In genomic region chr12:50712615-50713014, GRCm38 (mm10) we compare ENCODE assay signal across 19 mouse cellular contexts.
DNase-seq lines count a peak whose midpoint lies in the region; ATAC-seq lines count a peak whose summit lies in the region.
"Had no signal": no experiment of that assay in that cellular context is flagged by ENCODE, and none has a peak within 500 bp of the region (broad histone marks: within the 10 kb centered on the region; RNA-seq: fewer than 3 reads in every experiment).

No protein-coding gene starts in this region.

- H3K27me3 ChIP-seq in forebrain, embryonic 10.5 days (ENCODE audit: poor library complexity, severe bottlenecking), result no peaks in the 10 kb centered on the region
- no peaks in the 10 kb centered on the region for H3K27me3 ChIP-seq in forebrain, embryonic 11.5 days (ENCODE audit: control insufficient read depth, insufficient read depth, low read length)
- no peaks in the 10 kb centered on the region for H3K27me3 ChIP-seq in midbrain, embryonic 15.5 days (replicated peaks)
- no peaks in the 10 kb centered on the region for H3K27me3 ChIP-seq in midbrain, embryonic 14.5 days (ENCODE audit: control insufficient read depth, insufficient read depth, low read length)
- H3K27me3 ChIP-seq in forebrain, embryonic 15.5 days, result no peaks in the 10 kb centered on the region
- H3K27me3 ChIP-seq: embryonic facial prominence, embryonic 12.5 days; heart, embryonic 15.5 days; hindbrain, embryonic 15.5 days had no signal

- no peak overlapping the region for H3K4me2 ChIP-seq in forebrain, embryonic 11.5 days (ENCODE audit: low read depth, low read length, severe bottlenecking)
- H3K4me2 ChIP-seq in midbrain, embryonic 15.5 days, result no peak overlapping the region
- no peak overlapping the region for H3K4me2 ChIP-seq in midbrain, embryonic 14.5 days (ENCODE audit: low read length)
- H3K4me2 ChIP-seq in forebrain, embryonic 15.5 days (replicated peaks), result no peak overlapping the region
- H3K4me2 ChIP-seq: embryonic facial prominence, embryonic 12.5 days; heart, embryonic 11.5 days; heart, embryonic 15.5 days; hindbrain, embryonic 15.5 days had no signal

- no peak overlapping the region for H3K9ac ChIP-seq in forebrain, embryonic 11.5 days (ENCODE audit: low read length)
- H3K9ac ChIP-seq in midbrain, embryonic 15.5 days, result no peak overlapping the region
- no peak overlapping the region for H3K9ac ChIP-seq in midbrain, embryonic 14.5 days (replicated peaks; ENCODE audit: low read length)
- no peak overlapping the region for H3K9ac ChIP-seq in forebrain, embryonic 15.5 days (replicated peaks)
- H3K9ac ChIP-seq: embryonic facial prominence, embryonic 12.5 days; heart, embryonic 15.5 days; hindbrain, embryonic 15.5 days had no signal

- no peaks in the 10 kb centered on the region for H3K36me3 ChIP-seq in forebrain, embryonic 10.5 days (replicated peaks)
- H3K36me3 ChIP-seq in forebrain, embryonic 11.5 days (ENCODE audit: control insufficient read depth, insufficient read depth, low read length), result no peaks in the 10 kb centered on the region
- H3K36me3 ChIP-seq in midbrain, embryonic 15.5 days (replicated peaks), result no peaks in the 10 kb centered on the region
- H3K36me3 ChIP-seq in midbrain, embryonic 14.5 days (ENCODE audit: control insufficient read depth, insufficient read depth, low read length), result no peaks in the 10 kb centered on the region
- H3K36me3 ChIP-seq in forebrain, embryonic 15.5 days, result no peaks in the 10 kb centered on the region
- H3K36me3 ChIP-seq: embryonic facial prominence, embryonic 12.5 days; heart, embryonic 15.5 days; hindbrain, embryonic 15.5 days had no signal

- DNase-seq in forebrain, embryonic 10.5 days (ENCODE audit: extremely low spot score, low spot score), result no peak
- DNase-seq in forebrain, embryonic 11.5 days (ENCODE audit: low spot score), result no peak
- no peak for DNase-seq in midbrain, embryonic 14.5 days
- no peak for DNase-seq in frontal cortex, postnatal 14 days (ENCODE audit: low spot score in 2 of 2)
- no peak for DNase-seq in T-cell, adult 2 months (ENCODE audit: low spot score)
- DNase-seq: adrenal gland, postnatal 14 days; cerebellum, adult 2 months; cerebellum, postnatal 10 days; gastrocnemius, postnatal 10 days; heart, adult 18-20 months; heart, postnatal 14 days had no signal

- no peak; the same call in 1 of the 2 replicates for ATAC-seq in forebrain, embryonic 11.5 days (replicated peaks; ENCODE audit: low FRiP score)
- peak; percentile 48 for ATAC-seq in midbrain, embryonic 15.5 days (replicated peaks)
- ATAC-seq in midbrain, embryonic 14.5 days (ENCODE audit: low FRiP score, low TSS enrichment), result no peak
- peak; percentile 46; the same call in 1 of the 2 replicates for ATAC-seq in forebrain, embryonic 15.5 days (replicated peaks)
- ATAC-seq: activated CD4-positive, CD25-positive, alpha-beta regulatory T cell, adult 4 months; intestine, embryonic 16.5 days had no signal

- 80% methylated on average over 5 of the region's 5 CpGs for WGBS in forebrain, embryonic 10.5 days
- WGBS in forebrain, embryonic 11.5 days, result 50% methylated on average over 5 of the region's 5 CpGs
- 53% methylated on average over 5 of the region's 5 CpGs for WGBS in midbrain, embryonic 15.5 days
- WGBS in midbrain, embryonic 14.5 days, result 72% methylated on average over 5 of the region's 5 CpGs
- 24% methylated on average over 5 of the region's 5 CpGs for WGBS in forebrain, embryonic 15.5 days

- H3K4me3 ChIP-seq in forebrain, embryonic 10.5 days, result no peak overlapping the region
- H3K4me3 ChIP-seq in forebrain, embryonic 11.5 days (ENCODE audit: low read depth, low read length), result no peak overlapping the region
- H3K4me3 ChIP-seq in midbrain, embryonic 15.5 days, result no peak overlapping the region
- no peak overlapping the region for H3K4me3 ChIP-seq in midbrain, embryonic 14.5 days (replicated peaks; ENCODE audit: low read depth, low read length)
- H3K4me3 ChIP-seq in forebrain, embryonic 15.5 days, result no peak overlapping the region
- H3K4me3 ChIP-seq: embryonic facial prominence, embryonic 12.5 days; heart, embryonic 15.5 days; hindbrain, embryonic 15.5 days had no signal

- H3K9me3 ChIP-seq in forebrain, embryonic 10.5 days, result no peaks in the 10 kb centered on the region
- H3K9me3 ChIP-seq in forebrain, embryonic 11.5 days (ENCODE audit: control insufficient read depth, low read length), result no peaks in the 10 kb centered on the region
- H3K9me3 ChIP-seq in midbrain, embryonic 15.5 days, result no peaks in the 10 kb centered on the region
- no peaks in the 10 kb centered on the region for H3K9me3 ChIP-seq in midbrain, embryonic 14.5 days (ENCODE audit: control insufficient read depth, low read length)
- no peaks in the 10 kb centered on the region for H3K9me3 ChIP-seq in forebrain, embryonic 15.5 days
- H3K9me3 ChIP-seq: embryonic facial prominence, embryonic 12.5 days; heart, embryonic 15.5 days; hindbrain, embryonic 15.5 days had no signal

- 0 out of 2 replicates have a peak overlapping the region, but pooled peaks have one; percentile 18 for H3K27ac ChIP-seq in forebrain, embryonic 10.5 days
- no peak overlapping the region for H3K27ac ChIP-seq in forebrain, embryonic 11.5 days (ENCODE audit: low read depth, low read length)
- H3K27ac ChIP-seq in midbrain, embryonic 15.5 days, result no peak overlapping the region
- H3K27ac ChIP-seq in midbrain, embryonic 14.5 days (replicated peaks; ENCODE audit: low read depth, low read length), result no peak overlapping the region
- peak overlapping the region; percentile 11; the same call in 1 of the 2 replicates for H3K27ac ChIP-seq in forebrain, embryonic 15.5 days (replicated peaks)
- H3K27ac ChIP-seq: embryonic facial prominence, embryonic 12.5 days; heart, embryonic 15.5 days; hindbrain, embryonic 15.5 days had no signal

- peaks cover 1% of the 10 kb centered on the region; the same call in 1 of the 2 replicates for H3K4me1 ChIP-seq in forebrain, embryonic 10.5 days
- H3K4me1 ChIP-seq in forebrain, embryonic 11.5 days (replicated peaks; ENCODE audit: control insufficient read depth, insufficient read depth, low read length), result no peaks in the 10 kb centered on the region
- no peaks in the 10 kb centered on the region for H3K4me1 ChIP-seq in midbrain, embryonic 15.5 days
- no peaks in the 10 kb centered on the region for H3K4me1 ChIP-seq in midbrain, embryonic 14.5 days (ENCODE audit: control insufficient read depth, insufficient read depth, low read length)
- H3K4me1 ChIP-seq in forebrain, embryonic 15.5 days, result peaks cover 12% of the 10 kb centered on the region
- H3K4me1 ChIP-seq: embryonic facial prominence, embryonic 12.5 days; heart, embryonic 15.5 days; hindbrain, embryonic 15.5 days had no signal

Comparison
In these comparisons a context has a peak if more than half of its experiments do, and no peak if none do; other contexts are left out.
1. H3K27ac ChIP-seq: peak in forebrain, embryonic 10.5 days (single experiment) and forebrain, embryonic 15.5 days (single experiment); none in forebrain, embryonic 11.5 days (single experiment), midbrain, embryonic 15.5 days (single experiment) and midbrain, embryonic 14.5 days (single experiment).
2. ATAC-seq: peak in midbrain, embryonic 15.5 days (single experiment) and forebrain, embryonic 15.5 days (single experiment); none in forebrain, embryonic 11.5 days (single experiment) and midbrain, embryonic 14.5 days (single experiment).